Comparison of ENCODE assay signal across 19 mouse cellular contexts in the genomic region with DNA sequence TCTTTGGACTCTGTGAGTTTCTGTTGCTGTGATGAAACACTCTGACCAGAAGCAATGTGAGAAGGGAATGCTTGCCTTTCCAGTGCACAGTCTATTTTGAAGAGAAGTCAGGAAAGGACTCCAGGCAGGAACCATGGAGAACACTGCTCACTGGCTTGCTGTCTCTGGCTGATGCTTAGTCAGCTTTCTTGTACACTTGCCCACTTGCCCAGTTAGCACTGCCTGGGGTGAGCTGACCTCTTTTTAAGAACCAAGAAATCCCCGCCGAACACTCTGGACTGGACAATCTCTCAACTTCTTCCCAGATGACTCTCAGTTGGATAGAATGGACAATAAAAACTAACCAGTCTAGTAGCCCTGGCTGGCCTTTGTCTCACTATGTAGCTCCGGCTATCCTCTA.
A peak's percentile ranks its signal among the peaks of the same experiment; 100 is the strongest.
DNase-seq lines count a peak whose midpoint lies in the region; ATAC-seq lines count a peak whose summit lies in the region.
"Had no signal": no experiment of that assay in that cellular context is flagged by ENCODE, and none has a peak within 500 bp of the region (broad histone marks: within the 10 kb centered on the region; RNA-seq: fewer than 3 reads in every experiment).

No protein-coding gene starts in this region.

- no peaks in the 10 kb centered on the region for H3K4me1 ChIP-seq in hindbrain, embryonic 13.5 days (replicated peaks)
- H3K4me1 ChIP-seq: forebrain, embryonic 13.5 days had no signal

- H3K4me3 ChIP-seq in hindbrain, embryonic 13.5 days, result no peak overlapping the region
- H3K4me3 ChIP-seq: embryonic facial prominence, embryonic 13.5 days; forebrain, embryonic 13.5 days; heart, embryonic 13.5 days had no signal

- H3K9me3 ChIP-seq in hindbrain, embryonic 13.5 days, result no peaks in the 10 kb centered on the region
- H3K9me3 ChIP-seq: embryonic facial prominence, embryonic 13.5 days; forebrain, embryonic 13.5 days; heart, embryonic 13.5 days had no signal

- H3K9ac ChIP-seq in hindbrain, embryonic 13.5 days, result no peak overlapping the region
- H3K9ac ChIP-seq: embryonic facial prominence, embryonic 13.5 days; forebrain, embryonic 13.5 days; heart, embryonic 13.5 days had no signal

- 87% methylated on average over 3 of the region's 3 CpGs for WGBS in hindbrain, embryonic 13.5 days

- 0 out of 2 replicates have a peak, but pooled peaks cover 13% of the 10 kb centered on the region for H3K36me3 ChIP-seq in hindbrain, embryonic 13.5 days
- H3K36me3 ChIP-seq: embryonic facial prominence, embryonic 13.5 days; heart, embryonic 13.5 days had no signal

- H3K27ac ChIP-seq in hindbrain, embryonic 13.5 days, result no peak overlapping the region
- H3K27ac ChIP-seq: embryonic facial prominence, embryonic 13.5 days; forebrain, embryonic 13.5 days; heart, embryonic 13.5 days had no signal

- no peaks in the 10 kb centered on the region for H3K27me3 ChIP-seq in hindbrain, embryonic 13.5 days
- H3K27me3 ChIP-seq: CH12.LX; embryonic facial prominence, embryonic 13.5 days; forebrain, embryonic 13.5 days had no signal

- H3K4me2 ChIP-seq in hindbrain, embryonic 13.5 days, result no peak overlapping the region
- H3K4me2 ChIP-seq: embryonic facial prominence, embryonic 13.5 days; forebrain, embryonic 13.5 days; heart, embryonic 13.5 days had no signal

- no peak for ATAC-seq in hindbrain, embryonic 13.5 days (ENCODE audit: low FRiP score)
- ATAC-seq: forebrain, embryonic 13.5 days; hindbrain, embryonic 16.5 days; inflammation-experienced regulatory T-cells, adult 6 months; intestine, postnatal 0 days had no signal

- DNase-seq in NIH3T3 (ENCODE audit: low read depth), result peak; percentile 57
- DNase-seq in cerebellum, adult 11 months, result peak; percentile 33
- peak; percentile 41 for DNase-seq in cerebellum, adult 8-10 months
- peak; percentile 38 to 60 for DNase-seq in cerebellum, postnatal 25 days
- no peak for DNase-seq in gastrocnemius, adult 18-20 months (ENCODE audit: low spot score)
- DNase-seq in urinary bladder, adult 18-20 months (ENCODE audit: low spot score in 2 of 2), result no peak
- DNase-seq: adrenal gland, postnatal 10 days; gastrocnemius, postnatal 36 days; heart, adult 11 months; heart, postnatal 36 days; kidney, adult 9 months had no signal

Comparison
In these comparisons a context has a peak if more than half of its experiments do, and no peak if none do; other contexts are left out.
1. DNase-seq: peak in NIH3T3 (single experiment), cerebellum, adult 11 months (single experiment), cerebellum, adult 8-10 months (single experiment) and cerebellum, postnatal 25 days (2 of 2); none in gastrocnemius, adult 18-20 months (single experiment) and urinary bladder, adult 18-20 months (0 of 2).